Mouse (Mus musculus) erythroblast, embryonic 14.5 days (primary cell): Measurements from ENCODE around the gene Cpa5.

ENCODE experiments used
- GATA1 ChIP-seq: IDR thresholded peaks from 2 replicates; pipeline ENCODE4 v1.6.1; 2012; ENCODE audit warnings: low read length, inconsistent platforms, mixed read lengths
- TAL1 ChIP-seq: IDR thresholded peaks from 3 replicates; pipeline ENCODE4 v1.6.1; 2012; ENCODE audit warnings: low read length, inconsistent platforms, mixed read lengths

- TF ChIP-seq TAL1 (no peak), GATA1 (no peak)
Observed at GRCm38 (mm10) chr6:30573380-30573779, 37.4 kb upstream of the Cpa5 start.
